Mouse (Mus musculus) ovary, adult 18-20 months (tissue): ENCODE results near the gene Lifr.
A peak's percentile ranks its signal among the peaks of the same experiment; 100 is the strongest.

Source experiments
- DNase-seq: peaks from one replicate; pipeline ENCODE4 v3.0.0; 2022; ENCODE audit warnings: low spot score, mixed read lengths

Lifr gene

GRCm38 (mm10) chr15:7129127-7129943 is 38.9 kb downstream of the Lifr start:
- DNase-seq = peak; percentile 88

DNA sequence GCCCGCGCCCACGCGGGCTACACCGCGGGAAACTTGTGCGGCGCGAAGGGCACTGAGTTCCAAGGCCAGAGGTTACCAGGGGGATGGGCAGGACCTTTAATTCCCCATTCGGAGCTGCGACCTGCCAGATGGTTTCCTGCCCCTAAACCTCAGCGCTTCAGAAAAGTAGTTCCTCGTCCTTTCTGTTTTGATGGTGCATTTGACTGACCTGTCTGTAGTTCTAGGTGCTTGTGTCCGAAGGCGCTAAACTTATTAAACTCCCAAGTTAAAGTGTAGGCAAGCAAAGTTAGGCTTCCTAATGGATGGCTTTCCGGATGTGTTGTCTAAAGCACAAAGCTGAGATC is 39.5 kb downstream of the Lifr start:
- DNase-seq = no peak

DNA sequence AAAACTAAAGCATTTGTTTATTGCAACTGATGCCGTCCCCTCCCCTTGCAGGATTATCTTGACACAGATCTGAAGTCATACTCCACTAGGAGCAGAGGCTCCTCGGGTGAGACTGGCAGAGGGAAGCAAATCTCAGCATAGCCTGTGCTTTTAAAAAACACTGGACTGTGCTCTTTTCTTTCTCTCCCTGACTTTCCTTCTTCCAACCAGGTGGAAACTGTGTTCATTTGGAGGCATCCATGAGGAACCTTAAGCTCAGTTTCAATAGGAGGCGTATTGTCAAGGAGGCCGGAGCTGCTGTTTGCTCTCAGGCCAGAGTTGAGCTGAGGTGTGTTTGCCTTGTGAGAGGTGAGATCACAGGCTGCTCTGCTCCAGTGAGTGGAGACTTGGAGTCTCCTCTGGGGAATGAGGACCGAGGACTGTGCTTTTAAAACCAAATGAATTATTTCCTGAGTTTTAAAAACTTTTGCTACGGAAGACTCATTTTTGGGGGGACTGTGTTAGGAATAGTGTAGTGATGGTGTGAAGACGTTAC is 40.3 kb downstream of the Lifr start:
- no peak for DNase-seq

- no peak for DNase-seq
Observed at GRCm38 (mm10) chr15:7132741-7133140, 42.3 kb downstream of the Lifr start.

DNA sequence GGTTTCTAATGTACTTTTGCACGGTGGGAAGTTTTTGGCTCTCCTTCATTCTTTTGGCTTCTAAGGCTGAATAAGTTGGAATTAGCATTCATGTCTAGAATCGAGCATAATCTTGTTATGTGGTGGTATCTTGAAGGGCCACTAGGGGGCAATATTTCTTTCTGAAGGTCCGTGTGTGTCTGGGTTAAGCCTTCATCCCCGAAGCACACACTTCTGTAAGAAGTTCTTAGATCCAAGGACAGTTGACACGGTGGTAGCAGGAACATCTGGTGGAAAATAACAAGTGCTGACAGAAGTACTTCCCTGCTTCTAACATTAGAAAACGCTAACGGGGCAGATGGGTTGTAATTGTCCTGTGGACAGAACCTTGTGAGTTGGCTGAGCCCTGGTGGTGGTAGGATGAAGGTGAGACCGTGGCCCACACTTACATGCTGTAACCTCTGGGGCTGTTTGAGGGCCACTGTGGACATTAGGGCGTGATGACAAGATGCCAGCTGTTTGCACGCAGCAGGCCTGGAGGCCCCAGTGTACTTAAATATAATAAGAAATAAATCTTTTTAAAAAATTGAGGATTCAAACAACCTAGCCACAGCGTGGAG is 44.1 kb downstream of the Lifr start:
- DNase-seq = no peak

DNA sequence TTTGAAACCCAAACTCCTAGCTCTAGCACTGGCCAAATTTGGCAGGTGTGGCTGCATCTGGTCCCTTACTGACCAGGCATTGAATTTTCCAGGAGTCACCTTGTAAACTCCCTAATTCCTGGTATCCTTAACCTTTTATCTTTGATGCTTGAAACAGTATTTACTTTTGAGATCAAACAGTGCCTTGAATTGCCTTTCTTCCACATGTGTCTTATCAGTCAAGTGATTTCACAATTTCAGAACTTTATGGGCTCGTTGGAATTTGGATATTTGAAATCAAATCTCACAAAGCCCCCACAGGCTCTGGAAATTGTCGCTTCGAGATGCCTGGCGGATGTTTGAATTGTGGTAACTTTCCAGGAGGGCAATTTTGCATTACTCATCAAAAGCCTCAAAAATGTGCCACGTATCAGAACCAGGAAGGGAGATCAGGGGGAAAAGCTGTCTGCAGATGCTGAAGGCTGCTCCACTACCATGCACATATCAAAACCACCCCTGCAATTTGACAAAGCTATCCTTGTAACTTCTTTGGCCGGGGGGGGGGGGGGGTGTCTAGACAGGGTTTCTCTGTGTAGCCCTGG is 45.7 kb downstream of the Lifr start:
- DNase-seq = no peak

DNA sequence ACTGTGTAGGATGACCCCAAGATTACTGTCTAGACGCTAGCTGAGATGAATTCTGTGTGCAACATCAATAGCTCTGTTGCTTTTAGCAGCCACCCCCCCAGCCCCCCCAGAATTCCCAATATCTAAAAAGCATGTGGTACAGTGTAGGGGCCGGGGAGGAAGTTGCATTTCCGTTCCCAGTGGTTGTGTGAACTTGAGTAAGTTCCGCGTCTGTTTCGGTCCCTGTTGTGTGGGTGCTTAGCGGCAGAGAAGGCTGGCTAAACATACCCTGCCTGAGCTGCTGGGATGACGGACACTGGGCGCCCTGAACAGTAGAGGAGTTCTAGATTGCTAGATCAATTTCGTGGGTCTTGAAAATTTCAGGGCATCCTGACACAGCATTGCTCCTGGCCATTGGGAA is 46.5 kb downstream of the Lifr start:
- no peak for DNase-seq

DNA sequence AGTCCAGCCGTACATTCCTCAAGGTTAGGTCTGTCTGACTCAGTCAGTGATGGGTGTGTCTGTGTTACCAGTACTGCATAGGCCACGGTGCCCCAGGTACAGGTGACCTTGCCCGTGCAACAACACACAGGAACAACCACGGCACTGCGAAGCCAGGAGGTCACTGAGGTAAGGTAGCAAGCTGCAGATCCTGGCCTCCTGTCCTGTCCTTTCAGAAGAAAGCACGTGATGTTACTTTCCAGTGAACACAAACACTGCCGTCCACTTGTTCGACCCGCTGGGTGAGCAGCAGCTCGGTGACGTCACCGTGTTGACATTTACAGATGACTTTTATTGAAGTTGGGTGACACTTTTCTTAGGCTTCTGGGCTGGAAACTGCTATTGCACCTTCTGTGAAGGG is 47.2 kb downstream of the Lifr start:
- peak; percentile 21 for DNase-seq

DNA sequence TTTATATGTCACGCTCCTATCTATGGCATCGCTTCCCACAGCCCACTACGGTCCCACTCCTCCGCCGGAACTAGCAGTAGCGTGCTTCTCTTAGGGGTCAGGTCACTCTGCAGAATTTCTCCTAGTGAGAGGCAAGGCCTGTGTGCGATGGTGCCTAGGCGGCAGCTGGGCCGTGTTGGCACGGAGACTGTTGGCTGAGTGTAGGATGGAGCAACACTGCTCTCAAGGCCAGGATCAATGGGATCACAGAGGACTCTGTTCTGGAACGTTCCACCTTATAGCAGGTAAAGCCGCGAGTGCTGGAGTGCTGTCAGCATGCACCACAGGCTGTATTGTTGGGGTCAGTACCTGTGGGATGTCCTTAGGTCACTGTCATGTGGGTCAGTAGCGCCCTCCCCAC is 48.1 kb downstream of the Lifr start:
- DNase-seq = no peak

- DNase-seq = no peak
Observed at GRCm38 (mm10) chr15:7140322-7140721, 49.9 kb downstream of the Lifr start.

DNA sequence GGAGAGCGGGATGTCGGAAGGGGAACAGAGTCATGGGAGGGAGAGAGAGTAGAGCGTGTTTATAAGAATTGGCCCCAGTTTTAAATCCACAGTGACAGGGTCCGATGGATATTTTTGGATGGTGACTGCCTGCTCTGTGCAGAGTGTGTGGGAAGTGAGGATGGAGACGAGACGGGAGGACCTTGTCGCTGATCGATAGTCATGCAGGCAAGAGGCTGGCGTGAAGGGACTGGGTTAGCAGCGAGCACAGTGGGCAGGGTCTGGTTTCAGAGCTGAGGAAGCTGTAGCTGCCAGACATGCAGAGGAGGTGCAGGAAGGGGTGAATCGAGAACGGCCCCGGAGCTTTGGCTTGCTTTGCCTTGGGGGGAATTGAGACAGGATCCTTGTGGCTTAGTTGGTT is 50.8 kb downstream of the Lifr start:
- no peak for DNase-seq

- DNase-seq = no peak
Observed at GRCm38 (mm10) chr15:7143689-7144170, 53.3 kb downstream of the Lifr start.

DNA sequence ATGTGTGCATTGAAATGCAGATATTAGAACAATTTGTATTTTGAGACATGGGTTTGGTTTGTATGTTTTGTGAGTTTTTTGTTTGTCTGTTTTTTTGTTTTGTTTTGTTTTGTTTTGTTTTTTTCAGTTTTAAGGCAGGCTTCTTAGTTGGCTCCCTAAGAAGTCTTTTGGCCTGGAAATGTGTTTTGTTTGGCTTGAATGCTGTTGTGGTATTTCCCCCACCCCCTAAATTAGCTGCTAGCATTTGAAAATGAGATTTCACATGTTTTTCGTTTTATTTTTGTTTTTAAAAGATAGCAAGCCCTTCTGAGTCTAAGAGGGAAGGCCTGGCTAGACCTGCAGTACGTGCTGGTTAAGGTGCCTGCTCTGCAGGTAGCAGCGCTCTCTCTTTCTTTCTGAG is 54.1 kb downstream of the Lifr start:
- no peak for DNase-seq

GRCm38 (mm10) chr15:7144942-7145341 is 54.5 kb downstream of the Lifr start:
- DNase-seq = no peak

DNA sequence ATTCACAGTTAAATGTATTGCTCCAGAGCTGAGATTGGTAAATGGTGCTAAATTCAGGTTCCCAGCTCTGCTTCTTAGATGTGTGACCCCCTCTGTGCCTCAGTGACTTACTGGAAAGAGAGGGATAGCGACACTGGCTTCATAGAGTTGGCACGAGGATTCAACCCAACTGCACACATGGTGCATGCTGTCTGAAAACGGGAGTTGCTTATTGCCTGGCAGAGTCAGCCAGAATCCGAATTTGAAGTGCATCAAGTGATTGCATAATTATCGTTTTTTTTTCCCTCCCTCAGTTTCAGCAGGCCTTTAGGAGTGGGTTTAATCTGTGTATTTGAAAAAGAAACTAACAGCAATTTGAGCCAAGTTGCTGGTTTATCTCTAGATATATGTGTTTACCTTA is 55.1 kb downstream of the Lifr start:
- no peak for DNase-seq

GRCm38 (mm10) chr15:7146529-7146928 is 56.1 kb downstream of the Lifr start:
- no peak for DNase-seq

GRCm38 (mm10) chr15:7149796-7150195 is 59.4 kb downstream of the Lifr start:
- no peak for DNase-seq

GRCm38 (mm10) chr15:7150591-7150990 is 60.2 kb downstream of the Lifr start:
- DNase-seq = no peak

DNA sequence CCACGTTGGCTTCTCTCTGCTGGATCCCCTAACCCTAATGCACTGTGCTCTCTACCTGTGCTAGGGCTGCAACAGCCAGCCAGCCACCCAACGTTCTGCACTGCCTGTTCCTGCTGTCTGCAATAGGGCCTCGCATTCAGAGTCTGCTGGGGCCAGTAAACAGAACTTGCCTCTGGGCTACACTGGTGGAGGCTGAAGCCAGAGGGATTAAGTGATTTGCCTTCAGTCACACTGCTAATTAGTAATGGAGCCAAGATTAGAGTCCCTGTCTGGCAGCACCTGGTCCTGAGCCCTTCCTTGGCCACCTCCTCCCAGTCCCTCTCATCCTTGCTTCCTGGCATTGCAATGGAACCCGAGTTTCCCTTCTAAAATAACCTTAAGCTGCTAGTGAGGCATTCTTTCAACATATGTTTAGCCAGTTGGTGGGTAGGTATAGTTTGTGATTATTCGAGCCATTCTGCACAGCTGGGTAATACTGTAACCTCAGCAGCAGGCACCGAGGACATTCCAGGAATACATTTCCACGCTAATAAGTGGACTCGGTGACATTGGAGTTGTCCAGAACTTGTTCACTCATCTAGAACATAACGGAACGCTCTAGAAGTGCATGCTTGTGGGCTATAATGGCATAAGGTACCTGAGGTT is 61.8 kb downstream of the Lifr start:
- DNase-seq = no peak

DNA sequence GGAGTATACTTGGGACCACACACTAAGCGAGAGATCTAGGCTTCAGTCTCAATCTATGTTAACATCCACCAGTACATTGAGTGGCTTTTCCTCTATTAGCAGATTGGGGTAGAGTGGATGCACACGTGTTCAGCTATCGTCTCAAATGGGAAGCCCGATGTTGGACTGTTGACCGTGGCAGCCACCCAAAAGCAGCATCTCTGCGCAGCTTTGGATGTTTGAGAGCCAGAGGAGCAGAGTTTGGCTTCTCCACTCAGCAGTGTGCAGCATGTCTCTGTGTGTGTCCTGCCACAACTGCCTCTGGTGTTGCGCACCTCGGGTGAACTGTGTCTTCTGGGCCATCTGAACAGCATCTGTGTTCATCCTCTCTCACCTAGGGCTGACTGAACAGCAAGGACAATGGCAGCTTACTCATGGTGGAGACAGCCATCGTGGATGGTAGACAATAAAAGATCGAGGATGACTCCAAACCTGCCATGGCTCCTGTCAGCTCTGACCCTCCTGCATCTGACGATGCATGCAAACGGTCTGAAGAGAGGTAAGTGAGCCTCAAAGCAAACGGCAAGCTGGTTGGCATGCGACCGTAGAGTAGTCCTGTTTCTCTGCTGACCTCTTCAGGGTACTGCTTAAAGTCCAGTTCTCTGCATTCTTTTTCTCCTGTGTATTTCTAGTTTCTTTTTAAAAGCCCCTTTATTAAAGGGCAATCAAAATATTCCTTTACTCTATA is 63.8 kb downstream of the Lifr start:
- no peak for DNase-seq

- DNase-seq = peak; percentile 25
Observed at GRCm38 (mm10) chr15:7154737-7155090, 64.3 kb downstream of the Lifr start.

DNA sequence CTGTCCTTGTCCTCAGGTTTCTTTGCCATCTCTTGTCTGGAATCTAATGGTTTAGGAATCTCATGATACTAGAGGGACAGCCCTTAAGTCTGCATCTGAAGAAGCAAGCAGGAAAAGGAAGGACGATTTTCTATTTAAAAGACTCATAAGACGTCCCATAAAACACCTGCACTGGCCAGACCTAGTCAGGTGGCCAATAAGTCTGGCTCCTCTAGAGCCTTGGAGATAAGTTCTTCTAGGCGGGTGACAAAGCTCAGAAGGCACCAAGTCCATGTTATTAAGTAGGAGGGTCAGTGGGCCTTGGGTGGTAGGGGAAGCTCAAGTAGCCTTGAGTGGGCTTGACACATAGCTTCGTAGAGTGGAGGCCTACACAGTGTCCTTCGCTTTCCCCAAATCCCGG is 67.2 kb downstream of the Lifr start:
- no peak for DNase-seq
